Mouse (Mus musculus): ENCODE measurements at regions not wholly inside any gene's neighbourhood (a gene's known extent, or its start where the extent isn't known, plus 50 kb on each side); places are given as distances from the start of the nearest gene placed in this dataset. TPM values are rescaled to one million over a fixed set of nuclear protein-coding genes. Genes with fewer than 3 reads are reported as not detected.

DNA sequence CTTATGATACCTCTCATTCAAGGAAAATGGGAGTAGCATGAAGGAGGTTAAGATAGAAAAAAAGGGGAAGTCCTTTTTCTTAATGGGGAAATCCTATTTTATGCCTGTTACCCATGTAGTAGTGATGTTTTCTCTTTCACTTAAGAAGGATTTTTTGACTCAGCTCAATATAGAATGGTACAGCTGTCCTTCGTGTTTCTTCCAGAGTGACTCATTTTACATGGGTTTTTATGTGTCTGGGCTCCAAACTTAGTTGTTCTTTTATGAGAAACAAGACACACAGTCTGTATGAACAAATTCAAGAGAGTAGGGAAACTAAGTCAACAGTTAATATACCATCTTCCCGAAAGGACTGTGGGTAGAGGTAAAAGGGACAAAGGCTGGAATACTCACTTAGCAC is 367.0 kb upstream of the Kif2b start:
- WGBS: 94% methylated on average over 2 of the region's 2 CpGs
- no peaks in the 10 kb centered on the region for H3K9me3 ChIP-seq
- H3K27ac ChIP-seq (replicated peaks): no peak overlapping the region
- no peaks in the 10 kb centered on the region for H3K27me3 ChIP-seq
- no peak for ATAC-seq (replicated peaks)
- H3K36me3 ChIP-seq: no peaks in the 10 kb centered on the region
- H3K9ac ChIP-seq (replicated peaks): no peak overlapping the region
- no peak overlapping the region for H3K4me3 ChIP-seq
- no peaks in the 10 kb centered on the region for H3K4me1 ChIP-seq
- H3K4me2 ChIP-seq (replicated peaks): no peak overlapping the region

Small RNA genes lying in the stretch of these regions (microRNA-seq; reads per million reads assigned to microRNA genes)
- gene Gm22702: not detected
